Mouse (Mus musculus) left cerebral cortex, postnatal 4 days (tissue): ENCODE results near the gene Synj1. TPM values are rescaled to one million over a fixed set of nuclear protein-coding genes. Genes with fewer than 3 reads are reported as not detected.

Source experiments
- DNase-seq: peaks from one replicate; pipeline ENCODE4 v3.0.0-alpha.2; 2022
- intact Hi-C: fragments of 180-260 bp; cut with DNase I; formaldehyde crosslinking; loops from one replicate; pipeline ENCODE4 v1.15.1; 2025
- total RNA-seq, 2 experiments: library from RNA; stranded (reverse); gene quantifications; 2 replicates each; pipeline ENCODE4 v1.2.3; 2021

The Synj1 gene
- 100 to 1,000 TPM; 140 to 164 TPM for total RNA-seq

DNA sequence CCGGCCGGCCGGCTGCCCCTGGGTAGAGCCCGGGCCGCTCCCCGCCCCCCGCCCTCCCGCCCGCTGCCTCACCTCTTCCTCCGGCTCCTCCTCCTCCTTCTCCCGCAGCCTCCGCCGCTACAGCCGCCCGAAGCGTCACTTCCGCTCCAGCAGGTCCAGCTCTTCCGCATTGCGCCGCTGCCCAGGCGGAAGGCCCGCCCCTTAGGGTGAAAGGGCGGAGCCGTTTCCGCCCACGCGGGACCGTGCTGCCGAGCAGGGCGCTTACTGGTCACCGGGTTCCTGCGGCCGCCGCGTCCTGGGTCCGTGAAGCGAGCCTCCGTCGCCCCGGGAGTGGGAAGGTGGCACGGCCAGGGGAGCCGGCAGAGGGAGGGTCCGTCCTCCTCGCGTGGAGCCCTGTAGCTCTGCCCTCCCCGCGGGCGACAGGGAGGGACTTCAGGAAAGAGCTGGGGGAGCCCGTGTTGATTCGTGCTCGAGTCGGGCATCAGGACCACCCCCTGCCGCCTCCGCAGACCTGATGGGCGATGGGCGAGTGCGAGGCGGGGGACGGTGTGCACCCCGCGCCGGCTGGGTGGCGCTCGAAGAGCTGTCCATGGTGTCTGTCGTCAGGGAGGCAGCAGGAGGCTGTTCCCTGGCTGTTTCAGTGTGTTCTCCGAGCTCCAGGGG, at the start of gene Synj1:
Gene Synj1 (minus strand): TSS at position 288 of the 663 bp plus-strand sequence.
- intact Hi-C loops, result no loop called here
- DNase-seq, result peak; percentile 91

DNA sequence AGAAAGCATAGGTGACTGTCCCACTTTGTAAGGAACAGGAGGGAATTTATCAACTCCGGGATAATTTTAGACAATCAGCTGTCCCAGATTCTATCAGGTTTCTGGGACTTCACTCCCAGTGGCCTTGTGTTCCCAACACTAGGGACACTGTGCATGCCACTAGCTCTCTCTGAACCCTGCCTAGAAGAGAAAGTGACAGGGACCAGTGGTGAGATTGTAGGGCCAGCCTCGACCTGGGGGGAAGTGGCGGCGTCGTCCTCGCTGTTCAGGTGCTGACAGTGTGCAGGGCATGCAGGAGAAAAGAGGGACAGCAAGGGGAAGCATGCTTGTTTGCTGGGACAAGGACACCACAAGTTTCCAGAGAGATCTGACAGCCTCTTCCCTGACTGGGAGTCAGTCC, 46.6 kb upstream of the Synj1 start:
- intact Hi-C loops, result no loop called here
- no peak for DNase-seq

DNA sequence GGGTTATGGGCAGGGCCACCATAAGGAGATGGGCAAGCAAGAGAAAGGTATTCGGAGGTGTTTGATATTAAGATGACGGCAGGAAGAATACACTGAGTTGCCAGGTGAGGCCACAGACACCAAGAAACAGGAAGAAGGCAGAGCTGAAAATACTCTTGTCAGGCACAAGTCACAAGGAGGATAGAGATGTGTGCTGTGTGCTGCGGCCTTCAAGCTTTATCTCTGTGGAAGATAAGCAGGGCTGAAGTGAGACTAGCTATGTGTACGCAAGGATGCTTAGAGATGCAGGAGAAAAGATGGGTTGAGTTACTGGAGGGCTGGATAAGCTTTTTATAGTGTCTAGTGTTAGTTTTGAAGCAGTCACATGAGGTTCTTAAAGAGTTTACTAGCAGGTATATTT, 46.2 kb upstream of the Synj1 start:
- DNase-seq, result no peak
- intact Hi-C loops, result no loop called here

DNA sequence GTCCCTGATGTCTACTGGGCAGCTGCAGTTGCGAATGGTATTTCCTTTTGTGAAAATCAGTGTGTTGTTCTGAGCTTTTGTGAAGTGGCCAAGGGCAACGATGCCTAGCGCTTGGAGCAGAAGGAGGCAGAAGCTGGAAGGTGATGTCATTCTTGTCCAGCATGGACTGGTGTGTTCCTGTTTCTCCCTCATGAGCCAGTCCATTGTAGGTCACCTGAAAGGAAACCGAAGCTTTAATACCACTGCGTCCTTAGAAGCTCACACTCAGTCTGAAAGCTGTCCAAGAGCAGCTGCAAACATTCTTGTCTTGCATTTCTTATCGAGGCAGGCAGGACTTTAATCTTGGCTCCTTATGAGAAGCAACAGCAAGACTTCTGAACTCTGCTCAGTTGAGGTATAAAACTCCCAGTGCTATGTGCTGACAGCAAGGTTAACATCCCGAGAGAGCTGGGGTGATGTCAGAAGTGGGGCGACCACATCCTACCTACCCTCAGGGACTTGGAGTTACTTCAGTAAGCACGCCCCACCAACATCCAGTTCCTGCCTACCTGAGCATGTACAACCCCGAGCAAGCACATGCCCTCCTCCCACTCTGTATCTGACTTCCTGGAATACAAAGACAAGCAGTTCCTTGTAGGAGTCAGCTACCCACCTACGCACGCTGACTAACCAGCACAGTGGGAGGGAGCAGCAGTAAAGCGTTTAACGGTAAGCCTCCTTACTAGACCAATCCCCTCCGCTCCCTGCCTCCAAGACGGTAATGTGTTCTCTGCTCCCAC, 45.1 kb upstream of the Synj1 start:
- intact Hi-C loops, result no loop called here
- DNase-seq, result no peak

DNA sequence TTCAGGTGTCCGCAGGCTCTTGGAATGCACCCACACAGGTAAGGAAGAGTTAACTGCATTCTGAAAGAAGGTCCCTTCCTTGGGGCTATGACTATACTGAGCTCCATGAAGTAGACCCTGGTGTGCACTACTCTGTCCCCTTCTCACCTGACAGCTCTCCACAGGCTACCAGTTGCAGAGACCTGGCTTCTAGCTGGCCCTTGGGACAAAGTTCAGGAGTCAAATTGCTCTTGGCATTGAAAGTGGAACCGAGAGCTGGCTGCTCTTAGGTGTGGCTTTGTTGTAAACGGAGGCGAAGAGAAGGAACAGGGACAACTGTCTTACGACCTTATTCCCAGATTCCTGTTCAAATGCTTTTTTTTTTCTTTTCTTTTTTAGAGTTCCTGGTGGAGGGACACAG, 44.0 kb upstream of the Synj1 start:
- DNase-seq, result no peak
- intact Hi-C loops, result no loop called here

DNA sequence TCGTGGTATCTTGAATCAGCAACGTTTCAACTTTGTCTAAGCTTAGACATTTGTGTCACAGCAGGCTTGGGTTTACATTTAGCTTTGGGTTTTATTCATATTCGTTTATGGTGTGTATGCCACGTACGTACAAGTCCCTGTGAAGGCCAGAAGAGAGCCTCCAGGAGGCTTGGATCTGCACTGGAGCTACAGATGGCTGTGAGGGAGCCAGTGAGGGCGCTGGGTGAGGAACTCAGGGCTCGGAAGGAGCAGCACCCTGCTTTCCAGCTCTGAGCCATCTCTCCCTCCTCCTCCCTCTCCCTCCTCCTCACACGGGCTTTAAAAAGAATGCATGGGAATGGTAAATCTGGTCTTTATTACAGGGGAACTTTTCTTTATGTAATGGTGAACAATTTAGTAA, 42.5 kb upstream of the Synj1 start:
- no peak for DNase-seq
- intact Hi-C loops, result no loop called here

DNA sequence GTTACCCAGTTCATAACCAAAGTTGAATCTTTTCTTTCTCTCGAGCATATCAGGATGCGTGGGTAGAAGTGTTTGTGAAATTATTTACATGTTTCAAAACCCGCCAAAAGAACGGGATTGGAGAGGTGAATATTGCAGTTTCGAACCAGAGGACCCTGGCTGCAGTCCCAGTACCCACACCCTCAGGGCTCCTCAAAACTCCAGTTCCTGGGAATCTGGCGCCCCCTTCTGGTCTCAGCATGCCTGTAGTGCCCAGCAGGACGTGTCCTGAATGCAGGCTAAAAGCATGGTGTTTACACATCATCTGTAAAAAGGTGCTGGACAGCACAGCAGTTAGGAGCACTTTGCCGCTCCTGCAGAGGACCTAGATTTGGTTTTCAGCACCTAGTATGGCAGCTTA, 34.4 kb upstream of the Synj1 start:
- DNase-seq, result peak; percentile 64
- intact Hi-C loops, result no loop called here

DNA sequence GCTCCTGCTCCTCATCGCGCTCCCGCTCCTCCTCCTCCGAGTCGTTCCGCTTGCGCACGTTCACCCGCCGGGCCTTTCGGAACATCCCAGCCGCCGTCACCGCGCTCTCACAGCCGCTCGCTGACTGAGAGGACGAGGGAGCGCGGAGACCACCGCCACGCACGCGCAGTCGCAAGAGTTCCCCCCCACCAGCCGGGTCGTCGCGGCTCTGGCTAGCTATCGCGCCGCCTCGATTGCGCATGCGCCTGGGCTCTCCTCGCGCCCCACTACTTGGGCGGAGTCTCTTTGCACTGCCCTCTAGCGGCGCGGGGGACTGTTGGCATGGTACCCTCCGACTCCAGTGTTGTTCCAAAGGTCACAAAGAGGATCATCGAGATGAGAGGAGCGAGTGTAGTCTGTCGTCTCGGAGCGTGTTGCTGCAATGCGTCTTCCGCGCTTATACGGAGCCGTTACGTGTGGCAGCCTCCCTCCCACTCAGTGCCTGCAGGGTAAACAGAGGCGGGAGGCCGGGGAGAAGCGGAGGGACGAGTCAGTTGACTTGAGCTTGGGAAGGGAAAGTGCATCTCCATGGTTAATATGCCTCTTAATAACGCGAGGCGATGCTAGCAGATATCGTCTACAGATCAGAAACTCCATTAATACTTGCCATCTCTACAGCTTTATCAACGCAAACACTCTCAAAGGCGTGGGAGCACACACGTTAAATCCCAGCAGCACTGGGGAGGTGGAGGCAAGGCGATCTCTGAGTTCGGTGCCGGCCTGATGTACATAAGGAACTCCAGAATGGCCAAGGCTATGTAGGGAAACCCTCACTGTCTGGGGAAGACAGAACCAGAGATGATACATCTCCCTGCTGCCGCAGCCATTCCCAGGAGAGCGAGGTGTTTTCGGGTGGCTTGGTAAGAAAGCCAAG, 33.4 kb upstream of the Synj1 start, which contains the start of gene Paxbp1:
Gene Paxbp1 (minus strand): TSS at position 274 of the 913 bp plus-strand sequence.
- DNase-seq, result peak; percentile 100
- intact Hi-C loops, result no loop called here

DNA sequence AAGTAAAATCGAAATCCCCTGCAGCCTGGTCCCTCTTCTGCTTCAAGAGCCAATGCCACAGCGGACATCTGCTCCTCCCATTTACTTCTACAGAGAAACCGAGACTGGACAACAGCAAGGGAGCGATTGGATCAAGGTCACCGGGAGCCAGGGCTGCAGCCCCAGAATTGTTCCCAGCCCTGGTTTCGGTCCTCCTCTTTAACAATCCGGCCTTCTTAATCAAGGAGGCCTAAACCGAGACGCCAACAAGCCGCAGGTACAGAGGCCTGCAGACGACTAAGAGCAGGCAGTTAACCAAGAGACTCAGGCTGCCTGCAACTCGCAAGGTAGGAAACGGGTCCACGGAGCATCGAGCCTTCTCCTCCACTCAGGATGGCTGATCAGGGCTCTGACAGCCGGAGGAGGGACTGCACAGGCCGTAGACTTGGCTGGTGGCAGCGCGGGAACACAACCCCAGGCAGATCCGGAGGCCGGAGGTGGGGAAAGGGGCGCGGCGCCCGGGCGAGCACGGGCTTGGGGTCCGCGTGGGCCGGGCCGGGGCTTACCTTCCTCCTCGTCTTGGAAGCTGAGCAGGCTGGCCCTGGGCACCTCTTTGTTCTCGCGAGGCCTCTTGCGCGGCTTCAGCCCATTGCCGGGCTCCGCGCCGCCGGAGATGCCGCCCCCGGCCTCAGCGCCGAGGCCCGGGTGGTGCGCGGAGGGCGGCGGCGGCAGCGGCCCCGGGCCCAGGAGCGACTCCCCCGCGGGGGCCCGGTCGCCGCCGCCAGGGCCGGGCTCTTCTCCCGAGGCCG, 32.5 kb upstream of the Synj1 start:
- peak; percentile 57 for DNase-seq
- intact Hi-C loops, result no loop called here

DNA sequence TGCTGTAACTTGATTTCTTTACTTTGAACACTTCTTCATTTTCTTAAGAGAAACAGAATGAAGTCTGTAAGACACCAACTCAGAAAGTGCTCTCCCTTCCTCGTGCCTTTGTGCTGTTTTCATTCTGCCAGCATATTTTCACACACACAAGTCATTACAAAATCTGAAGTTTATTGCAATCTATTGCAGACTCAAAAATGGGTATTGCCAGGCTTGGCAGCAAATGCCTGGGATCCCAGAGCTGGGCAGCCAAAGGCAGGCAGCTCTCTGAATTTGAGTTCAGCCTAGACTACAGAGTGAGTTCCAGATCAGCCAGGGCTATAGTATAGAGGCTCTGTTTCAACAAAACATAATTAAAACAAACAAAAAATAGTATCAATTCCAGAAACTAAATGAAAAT, 31.5 kb upstream of the Synj1 start:
- intact Hi-C loops, result no loop called here
- no peak for DNase-seq

DNA sequence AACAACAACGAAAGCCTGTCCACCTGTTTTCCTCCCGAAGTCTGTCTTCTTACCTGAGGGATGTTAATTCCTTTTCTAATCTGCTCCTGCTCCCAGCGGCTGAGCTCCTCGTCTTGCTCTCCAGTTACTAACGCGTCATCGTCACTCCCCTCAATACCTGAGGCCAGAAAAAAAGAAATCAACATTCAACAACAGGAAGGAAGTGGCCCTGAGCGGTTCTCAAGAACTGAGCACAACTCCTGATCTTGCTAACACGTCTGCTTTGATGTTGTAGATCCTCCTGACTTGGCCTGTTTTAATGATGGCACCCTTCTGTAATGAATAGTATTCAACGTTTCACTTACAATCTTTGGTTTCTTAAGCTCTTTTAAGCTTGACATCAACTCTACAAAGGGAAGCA, 24.8 kb upstream of the Synj1 start:
- DNase-seq, result no peak
- intact Hi-C loops, result no loop called here

DNA sequence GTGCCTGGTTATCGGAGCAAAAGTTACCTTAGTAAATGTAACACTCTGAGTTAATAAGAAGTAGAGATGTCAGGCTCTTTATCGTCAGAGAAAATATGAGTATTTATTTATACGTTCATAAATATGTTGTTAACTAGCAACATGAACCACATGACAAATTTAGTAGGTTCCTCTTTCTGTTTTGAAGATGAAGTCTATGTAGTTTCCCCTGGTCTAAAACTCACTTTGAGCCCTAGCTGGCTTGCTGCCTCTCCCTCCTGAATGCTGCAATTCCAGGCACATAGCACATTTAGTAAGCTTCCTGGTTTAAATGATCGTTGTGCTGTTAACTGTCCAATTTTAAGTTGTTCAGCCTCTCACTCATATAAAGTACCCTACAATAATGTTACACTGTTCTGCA, 19.6 kb upstream of the Synj1 start:
- DNase-seq, result no peak
- intact Hi-C loops, result no loop called here

DNA sequence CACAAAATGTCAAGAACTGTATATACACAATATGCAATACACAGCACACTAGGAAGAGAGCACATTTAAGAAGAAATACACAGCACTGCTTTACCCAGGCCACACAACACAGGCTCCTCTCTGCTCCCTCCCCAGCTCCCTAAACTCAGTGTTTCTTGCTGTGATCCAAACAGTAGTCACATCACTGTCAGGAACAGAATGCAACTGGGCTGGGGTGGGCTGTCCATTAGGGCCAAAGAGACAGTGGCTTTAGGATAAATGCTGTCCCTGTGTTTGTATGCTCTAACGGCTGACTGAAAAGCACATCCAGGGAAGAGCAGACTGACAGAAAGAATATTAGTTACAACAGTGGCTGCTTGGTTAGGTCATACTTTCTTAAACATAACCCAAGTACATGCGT, 18.8 kb upstream of the Synj1 start:
- intact Hi-C loops, result loop anchor here (5.0 to 10.0 kb wide), 2 partner anchors 238 to 635 kb away; no protein-coding TSS in a partner anchor
- no peak for DNase-seq

DNA sequence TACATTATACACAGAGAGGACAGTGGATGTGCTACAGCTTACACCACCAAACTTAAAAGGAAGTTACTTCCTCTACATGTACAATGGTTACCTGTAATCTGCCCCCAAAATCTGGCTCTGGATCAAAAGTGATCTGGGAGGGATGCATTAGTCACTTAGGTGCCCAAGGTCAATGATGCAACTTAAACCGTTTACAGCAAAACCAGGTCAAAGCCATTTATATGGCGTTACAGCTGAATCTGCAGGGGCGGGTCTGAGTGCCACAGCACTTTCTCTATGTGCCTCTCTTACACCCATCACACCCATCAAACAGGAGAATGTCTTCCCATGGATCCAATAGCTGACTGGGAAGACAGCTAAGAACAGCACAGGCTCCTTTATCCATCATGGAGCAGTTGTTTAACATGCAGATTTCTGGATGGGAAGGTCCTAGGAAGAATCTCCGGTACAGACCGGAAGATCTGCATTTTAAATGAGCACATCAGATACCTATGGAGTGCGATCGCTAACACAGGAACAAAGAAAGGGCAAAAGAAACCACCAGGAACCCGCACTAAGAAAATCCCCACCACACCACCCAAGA, 18.1 kb upstream of the Synj1 start:
- intact Hi-C loops, result loop anchor here (5.0 to 10.0 kb wide), 2 partner anchors 237 to 636 kb away; no protein-coding TSS in a partner anchor
- DNase-seq, result no peak

DNA sequence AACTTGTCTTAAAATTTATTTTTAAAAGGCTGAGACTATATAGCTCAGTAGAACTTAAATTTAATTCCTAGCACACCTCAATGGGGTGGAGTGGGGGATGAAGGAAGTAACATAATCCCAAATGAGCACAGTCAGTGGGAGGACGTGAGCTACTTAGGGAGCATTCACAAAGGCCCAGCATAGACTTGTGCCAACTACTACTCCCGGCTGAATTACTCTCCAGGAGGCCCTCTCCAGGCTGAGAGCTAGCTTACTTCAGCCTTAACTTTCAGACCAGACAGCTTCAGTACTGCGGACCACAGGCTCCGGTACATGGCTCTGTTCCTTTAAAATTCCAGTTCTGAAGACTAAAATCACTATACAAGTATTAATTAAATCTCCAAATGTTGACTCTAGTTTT, 15.2 kb upstream of the Synj1 start:
- no peak for DNase-seq
- intact Hi-C loops, result loop anchor here (5.0 to 10.0 kb wide), 2 partner anchors 234 to 639 kb away; no protein-coding TSS in a partner anchor

DNA sequence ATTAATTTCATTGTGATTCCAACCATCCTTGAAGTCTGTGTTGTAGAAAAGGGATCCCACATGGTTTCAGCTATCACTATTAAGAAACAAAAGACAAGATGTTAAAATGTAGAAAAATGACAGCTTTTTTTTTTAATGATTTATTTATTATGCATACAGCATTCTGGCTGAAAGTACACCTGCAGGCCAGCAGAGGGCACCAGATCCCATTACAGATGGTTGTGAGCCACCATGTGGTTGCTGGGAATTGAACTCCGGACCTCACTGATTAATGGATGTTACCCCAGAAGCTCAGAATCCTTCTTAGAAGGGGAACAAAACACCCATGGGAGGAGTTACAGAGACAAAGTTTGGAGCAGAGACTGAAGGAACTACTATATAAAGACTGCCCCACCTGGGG, 12.3 kb upstream of the Synj1 start:
- peak; percentile 19 for DNase-seq
- intact Hi-C loops, result loop anchor here (5.0 to 10.0 kb wide), 2 partner anchors 51 to 641 kb away; no protein-coding TSS in a partner anchor

DNA sequence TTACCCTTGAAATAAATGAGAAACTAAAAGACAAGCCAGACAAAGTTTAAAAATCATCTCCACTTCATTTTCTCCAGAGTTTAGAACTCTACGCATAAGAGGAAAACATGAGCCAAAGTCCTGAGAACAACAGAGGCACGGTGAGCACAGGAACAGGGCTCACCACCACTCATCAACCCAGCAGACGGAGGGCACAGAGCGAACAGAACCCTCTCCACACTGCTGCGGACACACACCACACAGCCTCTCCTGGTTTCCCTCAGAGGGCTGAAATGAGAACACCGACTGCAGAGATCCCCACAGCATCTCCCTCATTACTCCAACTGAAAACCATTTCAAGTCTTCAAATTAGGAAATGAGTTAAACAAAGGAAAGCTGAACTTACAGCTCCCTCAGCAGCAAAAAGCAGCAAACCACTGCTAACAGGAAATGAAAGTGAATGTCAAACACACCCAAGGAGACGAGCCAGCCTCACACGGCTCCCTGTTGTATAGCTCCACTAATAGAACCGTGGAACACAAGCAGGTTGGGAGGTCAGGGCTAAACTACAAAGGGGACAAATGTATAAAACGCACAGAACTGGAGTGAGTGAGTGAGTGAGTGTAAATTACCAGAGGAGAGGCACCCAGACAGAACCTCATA, 9.9 kb upstream of the Synj1 start:
- no peak for DNase-seq
- intact Hi-C loops, result loop anchor here (5.0 to 10.0 kb wide), 2 partner anchors 49 to 644 kb away; no protein-coding TSS in a partner anchor

DNA sequence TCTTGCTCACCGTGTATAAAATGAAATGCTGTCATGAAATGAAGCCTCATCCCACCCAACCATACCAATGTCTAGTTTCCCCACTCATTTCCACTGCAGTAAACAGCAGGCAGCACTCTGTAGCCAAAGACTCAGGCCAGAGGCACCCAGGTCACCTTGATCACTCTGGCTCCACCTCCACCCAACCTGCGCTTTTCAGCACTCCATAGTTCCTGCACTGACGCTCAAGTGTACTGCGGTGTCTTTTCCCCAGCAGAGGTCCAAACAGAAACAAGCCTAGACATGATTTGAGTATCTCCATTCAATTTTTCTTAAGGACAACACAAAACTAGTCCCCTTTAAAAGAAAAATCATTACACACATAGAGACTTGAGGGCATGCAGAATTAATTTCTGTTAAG, 8.4 kb upstream of the Synj1 start:
- intact Hi-C loops, result no loop called here

DNA sequence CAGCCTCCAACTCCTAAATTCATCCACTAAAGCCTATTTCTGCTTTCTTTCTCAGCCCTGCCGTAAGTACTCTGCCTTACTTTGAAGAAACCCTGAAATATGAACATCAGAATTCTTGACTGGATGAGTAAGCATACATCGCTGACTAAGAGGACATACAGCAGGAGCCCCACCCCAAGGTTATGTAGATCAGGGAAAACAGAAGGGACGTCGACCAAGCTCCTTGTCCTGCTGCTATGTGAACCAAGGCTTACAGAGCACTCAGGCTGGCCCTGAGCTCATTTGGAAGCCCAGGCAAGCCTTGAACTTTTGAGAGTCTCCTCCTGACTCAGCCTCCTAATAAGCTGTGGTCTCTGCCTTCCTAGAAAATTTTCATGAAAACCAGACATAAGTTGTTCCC, 4.7 kb upstream of the Synj1 start:
- intact Hi-C loops, result no loop called here
- no peak for DNase-seq

More for the DNA sequence above, 8.4 kb upstream of the Synj1 start:
- no peak for DNase-seq
